Mouse (Mus musculus) intestine, postnatal 0 days (tissue): ENCODE data around the gene Mboat7. TPM values are rescaled to one million over a fixed set of nuclear protein-coding genes. Genes with fewer than 3 reads are reported as not detected.
"Not testable (repeated sequence)": the region's sequence is repeated elsewhere in the genome, so short reads cannot be mapped to it uniquely, and the experiment has no call there.

Experiments
- ATAC-seq: fragments of 200-750 bp; cut with Nextera tagmentation; 2 replicates; pipeline ENCODE4 v1.8.0; 2017; ENCODE audit warnings: mild to moderate bottlenecking, moderate TSS enrichment, moderate library complexity
- H3K27ac ChIP-seq: fragments of 300-500 bp; sonication (generic); 2 replicates; pipeline ENCODE4 v1.5.1; 2014; ENCODE audit warnings: mild to moderate bottlenecking, low read depth, low read length, moderate library complexity
- H3K27me3 ChIP-seq: fragments of 300-500 bp; sonication (generic); replicated peaks from 2 replicates; pipeline ENCODE4 v1.6.1; 2014; ENCODE audit warnings: low read length, mixed read lengths; ENCODE audit not compliant: control insufficient read depth, insufficient read depth
- H3K36me3 ChIP-seq: fragments of 300-500 bp; sonication (generic); 2 replicates; pipeline ENCODE4 v1.6.1; 2014; ENCODE audit warnings: mild to moderate bottlenecking, moderate library complexity; ENCODE audit not compliant: control insufficient read depth, insufficient read depth
- H3K4me1 ChIP-seq: fragments of 300-500 bp; sonication (generic); replicated peaks from 2 replicates; pipeline ENCODE4 v1.6.1; 2014; ENCODE audit warnings: antibody characterized with exemption, low read length, mixed read lengths; ENCODE audit not compliant: control insufficient read depth, insufficient read depth
- H3K4me2 ChIP-seq: fragments of 300-500 bp; sonication (generic); replicated peaks from 2 replicates; pipeline ENCODE4 v1.6.1; 2014; ENCODE audit warnings: low read depth, mild to moderate bottlenecking, moderate library complexity
- H3K4me3 ChIP-seq: fragments of 300-500 bp; sonication (generic); 2 replicates; pipeline ENCODE4 v1.5.1; 2014; ENCODE audit warnings: low read depth, low read length
- H3K9ac ChIP-seq: fragments of 300-500 bp; sonication (generic); 2 replicates; pipeline ENCODE4 v1.6.1; 2014; ENCODE audit warnings: mild to moderate bottlenecking, low read depth, low read length
- H3K9me3 ChIP-seq: fragments of 300-500 bp; sonication (generic); 2 replicates; pipeline ENCODE4 v1.6.1; 2016; ENCODE audit warnings: mixed run types; ENCODE audit not compliant: control insufficient read depth
- CTCF ChIP-seq: sonication (generic); IDR thresholded peaks from 2 replicates; pipeline ENCODE4 v1.5.1; 2016; ENCODE audit warnings: low read depth, mild to moderate bottlenecking, control low read depth, antibody characterized with exemption, moderate library complexity
- WGBS: fragments of 180-500 bp; shearing (Covaris S2); extraction: QIAGEN DNeasy Blood & Tissue Kit; methylation state at CpG from one replicate; pipeline ENCODE4 v1.1.7; 2014; 5-methylcytosine and 5-hydroxymethylcytosine counted together
- polyA plus RNA-seq: library from polyadenylated mRNA; unstranded; fragments of >200 nt; fragmentation: Nextera tagmentation; extraction: Ambion mirVana; gene quantifications from 2 replicates; pipeline ENCODE4 v1.2.1, GENCODE M21; 2015

Gene Mboat7
- 28.4 and 29.6 TPM in 2 replicates for polyA plus RNA-seq

- H3K4me2 ChIP-seq: peak within 1 kb of the TSS; percentile 94
- no peaks in the 10 kb centered on the region for H3K4me1 ChIP-seq
- no peaks in the 10 kb centered on the region for H3K27me3 ChIP-seq
- peak within 1 kb of the TSS; percentile 73 for H3K9ac ChIP-seq
- H3K4me3 ChIP-seq: peak within 1 kb of the TSS; percentile 79
- no peak for TF ChIP-seq CTCF
- peak within 1 kb of the TSS; percentile 90 for H3K27ac ChIP-seq
- WGBS: under 1% methylated on average over 55 of the region's 55 CpGs
- no peaks in the 10 kb centered on the region for H3K9me3 ChIP-seq
- ATAC-seq: peak; percentile 92
- H3K36me3 ChIP-seq: peaks cover 19% of the 10 kb centered on the region
Observed at GRCm38 (mm10) chr7:3692987-3693808, at the start of gene Mboat7. Gene Mboat7 (minus strand): TSS chr7:3693523.

DNA sequence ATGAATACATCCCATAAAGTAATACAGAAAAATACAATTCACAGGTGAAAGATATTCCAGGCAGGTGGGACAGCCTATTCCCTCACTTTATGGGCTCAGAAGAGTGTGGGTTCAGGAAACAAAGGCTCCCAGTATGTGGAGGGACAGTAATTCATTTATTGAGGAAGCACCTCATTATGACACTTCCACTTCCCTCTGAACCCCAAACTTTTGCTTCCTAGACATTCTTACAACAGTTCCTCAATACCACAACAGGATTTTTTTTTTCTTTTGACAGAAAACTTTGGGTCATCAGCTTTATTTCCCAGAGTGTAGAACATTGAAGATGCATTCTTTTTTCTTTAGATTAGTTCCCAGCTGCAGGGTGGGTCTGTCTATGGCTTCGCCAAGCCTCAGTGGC lies 39.4 kb upstream of the Mboat7 start:
- not testable (repeated sequence) for H3K27ac ChIP-seq, H3K9me3 ChIP-seq, H3K27me3 ChIP-seq, H3K4me3 ChIP-seq, H3K9ac ChIP-seq, H3K36me3 ChIP-seq, ATAC-seq, H3K4me1 ChIP-seq, H3K4me2 ChIP-seq
- no CpG with 5 or more reads among the region's 1 CpGs for WGBS

DNA sequence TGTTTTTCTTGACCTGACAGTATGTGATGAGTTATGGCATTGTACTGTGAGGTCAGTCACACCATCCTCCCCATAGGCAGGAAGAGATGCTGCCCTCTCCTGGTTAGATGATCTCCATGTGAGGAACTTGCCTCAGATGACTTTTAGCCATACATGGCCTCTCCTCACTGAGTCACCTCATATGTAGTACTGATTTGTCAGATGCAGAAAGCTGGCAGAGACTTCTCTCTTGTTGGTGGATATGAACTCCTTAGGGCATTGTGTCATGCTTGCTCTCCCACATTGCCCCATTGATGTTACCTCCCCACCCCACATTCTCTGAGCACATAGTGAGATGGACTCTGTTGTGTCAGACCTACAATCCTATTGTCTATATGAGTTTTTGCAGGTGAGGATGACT lies 32.1 kb upstream of the Mboat7 start:
- not testable (repeated sequence) for H3K36me3 ChIP-seq, H3K27me3 ChIP-seq, H3K4me1 ChIP-seq, H3K9ac ChIP-seq, H3K4me2 ChIP-seq, H3K4me3 ChIP-seq, H3K27ac ChIP-seq, H3K9me3 ChIP-seq, ATAC-seq

DNA sequence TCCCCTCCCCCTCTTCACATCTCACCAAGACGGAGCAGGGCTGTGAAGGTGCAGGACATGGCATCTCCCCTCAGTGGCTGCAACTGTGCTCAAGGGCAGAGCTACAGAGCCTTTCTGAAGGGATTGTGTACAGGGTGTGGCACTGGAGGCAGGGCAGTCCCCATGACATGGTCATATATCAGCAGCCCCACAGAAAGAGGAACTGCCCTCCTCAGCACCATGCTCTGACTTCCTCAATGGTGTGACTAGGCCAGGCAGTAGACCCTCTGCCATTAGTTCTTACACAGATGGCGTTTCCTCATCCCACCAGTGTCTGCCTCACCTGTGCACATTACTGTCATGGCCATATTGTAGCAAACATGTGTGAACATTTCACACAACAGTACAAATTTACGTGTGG lies 26.9 kb upstream of the Mboat7 start, which contains the start of gene Pirb:
Pirb (minus strand) TSS at position 124 of the 400 bp plus-strand sequence.
- not testable (repeated sequence) for H3K9me3 ChIP-seq, H3K27ac ChIP-seq, H3K9ac ChIP-seq, H3K4me2 ChIP-seq, H3K36me3 ChIP-seq, H3K27me3 ChIP-seq, H3K4me3 ChIP-seq, ATAC-seq, H3K4me1 ChIP-seq
- no CpG with 5 or more reads among the region's 3 CpGs for WGBS

- Histone ChIP-seq H3K9me3 (no peaks in the 10 kb centered on the region), H3K4me2 (no peak overlapping the region), H3K4me3 (no peak overlapping the region), H3K4me1 (no peaks in the 10 kb centered on the region), H3K27me3 (no peaks in the 10 kb centered on the region), H3K36me3 (no peaks in the 10 kb centered on the region), H3K9ac (no peak overlapping the region), H3K27ac (no peak overlapping the region)
- ATAC-seq: no peak
- TF ChIP-seq CTCF: no peak
- 25% methylated on average over 1 of the region's 1 CpGs for WGBS
Observed at GRCm38 (mm10) chr7:3715249-3715648, 21.9 kb upstream of the Mboat7 start.

GRCm38 (mm10) chr7:3712264-3712942 lies 19.1 kb upstream of the Mboat7 start:
- Histone ChIP-seq H3K27ac (no peak overlapping the region), H3K4me1 (no peaks in the 10 kb centered on the region), H3K27me3 (no peaks in the 10 kb centered on the region), H3K9ac (no peak overlapping the region), H3K4me3 (no peak overlapping the region), H3K36me3 (no peaks in the 10 kb centered on the region), H3K4me2 (no peak overlapping the region), H3K9me3 (no peaks in the 10 kb centered on the region)
- ATAC-seq: no peak
- 34% methylated on average over 5 of the region's 5 CpGs for WGBS
- no peak for TF ChIP-seq CTCF
